Mouse (Mus musculus) heart, postnatal 0 days (tissue): ENCODE measurements around the gene Hpd. TPM values are rescaled to one million over a fixed set of nuclear protein-coding genes. Genes with fewer than 3 reads are reported as not detected.

Source experiments
- ATAC-seq: fragments of 200-750 bp; cut with Nextera tagmentation; 2 replicates; pipeline ENCODE4 v1.8.0; 2017; ENCODE audit warnings: low read depth, moderate number of reproducible peaks, moderate library complexity; ENCODE audit not compliant: insufficient read depth
- DNase-seq: peaks from one replicate; pipeline ENCODE4 v3.0.0-alpha.2; 2016; ENCODE audit warnings: low spot score
- H3K27ac ChIP-seq: fragments of 300-500 bp; sonication (generic); 2 replicates; pipeline ENCODE4 v1.5.1; 2014; ENCODE audit warnings: low read depth, mild to moderate bottlenecking
- H3K27me3 ChIP-seq: fragments of 300-500 bp; sonication (generic); 2 replicates; pipeline ENCODE4 v1.6.1; 2014; ENCODE audit warnings: low read length, mixed read lengths; ENCODE audit not compliant: control insufficient read depth, insufficient read depth
- H3K36me3 ChIP-seq: fragments of 300-500 bp; sonication (generic); replicated peaks from 2 replicates; pipeline ENCODE4 v1.6.1; 2014; ENCODE audit warnings: low read length, mixed read lengths; ENCODE audit not compliant: control insufficient read depth, insufficient read depth
- H3K4me1 ChIP-seq: fragments of 300-500 bp; sonication (generic); 2 replicates; pipeline ENCODE4 v1.6.1; 2014; ENCODE audit warnings: antibody characterized with exemption; ENCODE audit not compliant: control insufficient read depth, insufficient read depth
- H3K4me2 ChIP-seq: fragments of 300-500 bp; sonication (generic); 2 replicates; pipeline ENCODE4 v1.6.1; 2014; ENCODE audit warnings: low read depth, mild to moderate bottlenecking, low read length, moderate library complexity
- H3K4me3 ChIP-seq: fragments of 300-500 bp; sonication (generic); 2 replicates; pipeline ENCODE4 v1.5.1; 2014; ENCODE audit warnings: low read depth, low read length
- H3K9ac ChIP-seq: fragments of 300-500 bp; sonication (generic); replicated peaks from 2 replicates; pipeline ENCODE4 v1.6.1; 2014; ENCODE audit warnings: low read depth, low read length, mixed read lengths
- H3K9me3 ChIP-seq: fragments of 300-500 bp; sonication (generic); replicated peaks from 2 replicates; pipeline ENCODE4 v1.6.1; 2016; ENCODE audit warnings: low read length; ENCODE audit not compliant: control insufficient read depth
- CTCF ChIP-seq: IDR thresholded peaks from 2 replicates; pipeline ENCODE4 v1.5.1; 2016; ENCODE audit warnings: antibody characterized with exemption, control low read depth, low read depth
- EP300 ChIP-seq: IDR thresholded peaks from 2 replicates; pipeline ENCODE4 v1.6.1; 2016; ENCODE audit warnings: antibody characterized with exemption, low read depth
- WGBS: fragments of 180-500 bp; shearing (Covaris S2); extraction: QIAGEN DNeasy Blood & Tissue Kit; methylation state at CpG from one replicate; pipeline ENCODE4 v1.1.7; 2014; 5-methylcytosine and 5-hydroxymethylcytosine counted together
- polyA plus RNA-seq: library from polyadenylated mRNA; unstranded; fragments of >200 nt; fragmentation: Nextera tagmentation; extraction: Ambion mirVana; gene quantifications from 2 replicates; pipeline ENCODE4 v1.2.1, GENCODE M21; 2015
- total RNA-seq: library from RNA; depleted of rRNA; stranded (reverse); fragments of >200 nt; gene quantifications from 2 replicates; pipeline ENCODE4 v1.2.3, GENCODE M21; 2014; ENCODE audit warnings: low replicate concordance

The Hpd gene
- total and polyA plus RNA-seq, 2 experiments from 2014 or later, result 0.92 TPM; not detected in 1

DNA sequence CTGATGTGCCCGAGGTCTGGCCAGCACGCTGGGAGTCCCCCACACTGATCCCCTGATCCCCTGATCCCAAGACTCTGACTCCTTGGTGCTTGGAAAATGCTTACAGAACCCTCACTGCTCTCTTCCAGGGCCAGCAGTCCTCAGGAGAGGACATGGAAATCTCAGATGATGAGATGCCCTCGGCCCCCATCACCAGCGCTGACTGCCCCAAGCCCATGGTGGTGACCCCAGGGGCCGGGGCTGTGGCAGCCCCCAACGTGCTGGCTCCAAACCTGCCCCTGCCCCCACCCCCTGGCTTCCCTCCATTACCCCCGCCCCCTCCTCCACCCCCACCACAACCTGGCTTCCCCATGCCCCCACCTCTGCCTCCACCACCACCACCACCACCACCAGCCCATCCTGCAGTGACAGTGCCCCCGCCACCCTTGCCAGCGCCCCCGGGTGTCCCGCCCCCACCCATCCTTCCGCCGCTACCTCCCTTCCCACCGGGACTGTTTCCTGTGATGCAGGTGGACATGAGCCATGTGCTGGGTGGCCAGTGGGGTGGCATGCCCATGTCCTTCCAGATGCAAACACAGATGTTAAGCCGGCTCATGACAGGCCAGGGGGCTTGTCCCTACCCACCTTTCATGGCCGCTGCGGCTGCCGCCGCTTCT lies 30.7 kb downstream of the Hpd start:
- Histone ChIP-seq H3K4me3 (no peak overlapping the region), H3K36me3 (peaks cover 65% of the 10 kb centered on the region), H3K27me3 (no peaks in the 10 kb centered on the region), H3K9me3 (no peaks in the 10 kb centered on the region), H3K27ac (no peak overlapping the region), H3K4me1 (peaks cover 22% of the 10 kb centered on the region), H3K9ac (no peak overlapping the region), H3K4me2 (no peak overlapping the region)
- ATAC-seq, result no peak
- no peak for DNase-seq
- no peak for TF ChIP-seq EP300
- no peak for TF ChIP-seq CTCF
- WGBS, result 87% methylated on average over 19 of the region's 19 CpGs

DNA sequence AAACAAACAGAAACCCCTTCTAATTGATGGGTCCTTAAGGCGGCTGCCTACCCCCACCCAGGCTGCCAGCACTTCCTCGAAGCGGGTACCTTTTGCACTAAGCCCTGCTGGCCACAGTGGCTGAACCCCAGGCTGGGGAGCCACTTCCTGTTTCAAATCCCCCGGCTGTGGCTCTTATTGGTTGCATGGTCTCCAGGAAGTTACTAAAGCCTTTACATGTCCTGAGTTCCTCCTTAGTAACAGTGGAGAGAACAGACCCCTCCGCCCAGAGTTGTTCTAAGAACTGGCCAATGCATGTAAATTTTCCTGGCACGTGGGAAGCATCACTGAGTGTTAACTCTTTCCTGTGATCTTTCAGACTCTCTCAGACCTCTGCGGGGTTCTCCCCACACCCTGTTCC lies 31.4 kb downstream of the Hpd start:
- Histone ChIP-seq H3K36me3 (peaks cover 69% of the 10 kb centered on the region), H3K27ac (peak overlapping the region; percentile 49), H3K4me2 (peak overlapping the region; percentile 47), H3K4me3 (peak overlapping the region; percentile 27; the same call in 1 of the 2 replicates), H3K9me3 (no peaks in the 10 kb centered on the region), H3K27me3 (no peaks in the 10 kb centered on the region), H3K9ac (no peak overlapping the region), H3K4me1 (peaks cover 22% of the 10 kb centered on the region)
- ATAC-seq, result peak; percentile 21
- WGBS, result 35% methylated on average over 7 of the region's 7 CpGs
- peak; percentile 73 for DNase-seq
- no peak for TF ChIP-seq CTCF
- no peak for TF ChIP-seq EP300

DNA sequence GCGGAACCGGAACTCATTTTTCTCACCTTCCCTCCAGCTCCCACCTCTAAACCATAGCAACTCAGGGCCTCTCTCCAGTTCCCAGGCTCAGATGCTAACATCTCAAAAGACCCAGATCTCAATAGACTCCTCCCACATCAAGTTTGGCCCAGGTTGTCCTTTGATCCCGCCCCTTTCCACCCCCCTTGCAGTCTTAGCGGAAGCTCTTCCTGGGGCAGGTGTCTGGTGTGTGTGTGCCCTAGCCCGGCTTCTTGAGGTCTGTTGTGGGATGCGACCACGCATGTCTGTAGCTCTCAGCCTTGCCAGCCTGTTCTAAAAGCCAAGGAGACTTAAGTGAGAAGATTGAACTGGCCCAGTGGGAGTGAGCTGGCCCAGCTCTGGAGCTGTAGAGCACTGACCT lies 31.9 kb downstream of the Hpd start:
- Histone ChIP-seq H3K9ac (no peak overlapping the region), H3K9me3 (no peaks in the 10 kb centered on the region), H3K27me3 (no peaks in the 10 kb centered on the region), H3K27ac (peak overlapping the region; percentile 49), H3K36me3 (peaks cover 69% of the 10 kb centered on the region), H3K4me2 (peak overlapping the region; percentile 47), H3K4me1 (peaks cover 26% of the 10 kb centered on the region), H3K4me3 (peak overlapping the region; percentile 27)
- no peak for DNase-seq
- 47% methylated on average over 7 of the region's 7 CpGs for WGBS
- ATAC-seq, result no peak
- TF ChIP-seq EP300, result no peak

GRCm38 (mm10) chr5:123149451-123150400 lies 32.8 kb downstream of the Hpd start:
- 7% methylated on average over 19 of the region's 19 CpGs for WGBS
- Histone ChIP-seq H3K4me2 (peak overlapping the region; percentile 47), H3K4me3 (peak overlapping the region; percentile 27), H3K27me3 (no peaks in the 10 kb centered on the region), H3K36me3 (peaks cover 69% of the 10 kb centered on the region), H3K4me1 (peaks cover 33% of the 10 kb centered on the region), H3K27ac (peak overlapping the region; percentile 49; the same call in 1 of the 2 replicates), H3K9me3 (no peaks in the 10 kb centered on the region), H3K9ac (no peak overlapping the region)
- TF ChIP-seq EP300, result no peak
- peak; percentile 92 for TF ChIP-seq CTCF
- DNase-seq (peak; percentile 85), ATAC-seq (peak; percentile 87)

DNA sequence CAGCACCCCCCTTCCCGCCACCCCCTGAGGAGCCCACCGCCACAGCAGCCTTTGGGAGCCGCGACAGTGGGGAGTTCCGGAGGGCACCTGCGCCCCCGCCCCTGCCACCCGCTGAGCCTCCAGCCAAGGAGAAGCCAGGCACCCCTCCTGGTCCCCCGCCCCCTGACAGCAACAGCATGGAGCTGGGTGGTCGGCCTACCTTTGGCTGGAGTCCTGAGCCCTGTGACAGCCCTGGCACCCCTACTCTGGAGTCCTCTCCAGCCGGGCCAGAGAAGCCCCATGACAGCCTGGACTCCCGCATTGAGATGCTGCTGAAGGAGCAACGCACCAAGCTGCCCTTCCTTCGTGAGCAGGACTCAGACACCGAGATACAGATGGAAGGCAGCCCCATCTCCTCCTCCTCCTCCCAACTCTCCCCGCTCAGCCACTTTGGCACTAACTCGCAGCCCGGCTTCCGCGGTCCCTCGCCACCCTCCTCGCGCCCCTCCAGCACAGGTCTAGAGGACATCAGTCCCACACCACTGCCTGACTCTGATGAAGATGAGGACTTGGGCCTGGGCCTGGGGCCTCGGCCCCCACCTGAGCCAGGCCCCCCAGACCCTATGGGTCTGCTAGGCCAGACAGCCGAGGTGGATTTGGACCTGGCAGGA lies 34.3 kb downstream of the Hpd start:
- no peak overlapping the region for H3K4me3 ChIP-seq
- TF ChIP-seq EP300, result no peak
- TF ChIP-seq CTCF, result no peak
- ATAC-seq (no peak), DNase-seq (no peak)
- peaks cover 54% of the 10 kb centered on the region for H3K36me3 ChIP-seq
- H3K4me2 ChIP-seq, result no peak overlapping the region
- H3K27ac ChIP-seq, result no peak overlapping the region
- H3K9me3 ChIP-seq, result no peaks in the 10 kb centered on the region
- H3K9ac ChIP-seq, result no peak overlapping the region
- WGBS, result 78% methylated on average over 25 of the region's 25 CpGs
- H3K4me1 ChIP-seq, result peaks cover 40% of the 10 kb centered on the region
- H3K27me3 ChIP-seq, result no peaks in the 10 kb centered on the region
